Mouse (Mus musculus): ENCODE data around the gene Med17.

- TF ChIP-seq CTCF (IDR thresholded peaks at IDR 0.05; ENCODE audit: insufficient read depth, low read length) (no peak), POLR2A (IDR thresholded peaks at IDR 0.05; ENCODE audit: borderline replicate concordance, extremely low read depth, low read depth, low read length) (no peak)
Measured at GRCm38 (mm10) chr9:15261980-15262379, 17.8 kb downstream of the Med17 start.
